Mouse (Mus musculus) G1E-ER4 (cell line): Measurements from ENCODE around the gene Erg. TPM values are rescaled to one million over a fixed set of nuclear protein-coding genes. Genes with fewer than 3 reads are reported as not detected.

Experiments
- GATA1 ChIP-seq: IDR thresholded peaks from one replicate; pipeline ENCODE4 v1.8.0; 2012; ENCODE audit warnings: low read length, inconsistent platforms
- polyA plus RNA-seq: library from polyadenylated mRNA; stranded (reverse); fragments of >175 nt; gene quantifications from 2 replicates; pipeline ENCODE4 v1.2.3, GENCODE M21; 2012

Erg gene
- polyA plus RNA-seq, 1 experiment = 0.81 TPM

DNA sequence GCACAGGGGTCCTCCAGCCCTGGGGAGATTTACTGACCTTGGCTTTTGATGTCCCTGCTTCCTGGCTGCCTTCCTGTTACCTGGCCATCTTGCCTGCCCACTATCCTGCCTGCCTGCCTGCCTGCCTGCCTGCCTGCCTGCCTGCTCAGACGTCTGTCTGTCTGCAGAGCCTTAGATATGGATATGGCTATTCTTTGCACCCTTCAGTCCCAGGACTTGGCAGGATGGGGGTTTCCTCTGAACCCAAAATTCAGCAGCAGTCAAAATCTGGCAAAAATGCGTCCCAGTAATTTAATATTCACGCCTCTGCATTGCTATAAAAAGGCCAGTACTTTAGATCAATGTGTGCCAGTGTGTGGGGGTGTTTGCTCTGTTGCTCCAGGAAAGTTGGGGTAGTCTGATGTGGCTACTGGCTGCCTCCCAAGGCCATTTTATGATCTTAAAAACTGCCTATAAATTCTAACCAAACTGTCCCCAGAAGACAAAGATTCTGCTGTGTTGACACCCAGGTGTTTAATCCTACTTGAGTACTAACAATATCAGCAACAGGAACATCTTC, 172.9 kb downstream of the Erg start:
- TF ChIP-seq GATA1 = no peak

DNA sequence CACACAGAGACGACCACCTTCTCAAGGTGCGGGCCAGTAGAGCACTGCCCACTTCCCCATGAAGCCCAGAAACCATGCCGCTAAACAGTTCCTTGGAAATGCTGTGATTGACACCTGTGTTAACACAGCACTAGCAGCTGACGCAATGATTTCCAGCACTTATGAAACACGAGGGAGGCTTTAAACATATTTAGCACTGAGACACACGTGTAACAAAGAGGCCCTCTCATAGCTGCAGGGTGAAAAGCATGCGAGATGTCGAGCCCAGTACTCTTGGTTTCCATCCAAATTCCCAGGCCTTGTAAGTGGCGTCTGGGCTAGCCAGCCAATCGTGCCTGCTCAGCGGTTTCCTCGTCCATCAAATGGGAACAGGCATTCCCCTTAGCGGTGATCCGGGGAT, 178.3 kb downstream of the Erg start:
- no peak for TF ChIP-seq GATA1

DNA sequence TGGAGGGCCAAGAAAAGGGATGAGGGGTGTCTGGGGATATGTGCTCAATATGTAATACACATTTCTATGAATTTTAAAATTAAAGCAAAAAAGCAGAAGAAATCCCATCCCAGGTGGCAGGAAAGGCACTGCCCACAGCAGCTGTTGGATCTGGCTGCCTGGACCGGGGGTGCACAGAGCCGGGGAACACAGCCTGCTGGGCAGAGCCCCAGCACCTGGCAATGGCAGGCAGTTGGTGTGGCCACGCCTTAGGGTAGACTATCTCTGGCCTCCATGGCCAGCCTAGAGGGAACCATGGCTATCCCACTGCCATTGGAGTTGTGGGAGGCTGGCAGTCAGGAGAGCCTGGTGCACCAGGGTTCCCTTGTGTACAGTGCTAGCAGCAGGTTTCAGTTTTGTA, 180.9 kb downstream of the Erg start:
- TF ChIP-seq GATA1 = no peak

DNA sequence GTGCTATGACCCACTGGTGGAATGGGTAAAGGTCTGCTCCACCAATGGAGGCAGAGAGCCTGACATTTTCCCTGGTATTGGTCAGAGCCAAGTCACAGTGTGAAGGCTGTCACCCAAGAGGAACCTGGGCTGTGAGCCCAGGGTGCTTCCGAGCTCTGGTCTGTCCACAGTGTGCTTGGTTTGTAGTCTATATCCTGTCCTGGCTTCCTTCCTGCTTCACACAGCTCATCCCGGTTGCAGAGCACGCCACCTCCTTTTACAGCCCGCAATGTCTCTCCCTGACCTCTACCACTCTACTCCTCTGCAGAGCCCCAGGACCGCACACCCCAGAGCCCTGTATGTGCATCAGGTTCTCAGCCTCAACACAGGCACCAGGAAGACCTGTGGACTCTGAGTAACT, 182.9 kb downstream of the Erg start:
- TF ChIP-seq GATA1 = no peak

DNA sequence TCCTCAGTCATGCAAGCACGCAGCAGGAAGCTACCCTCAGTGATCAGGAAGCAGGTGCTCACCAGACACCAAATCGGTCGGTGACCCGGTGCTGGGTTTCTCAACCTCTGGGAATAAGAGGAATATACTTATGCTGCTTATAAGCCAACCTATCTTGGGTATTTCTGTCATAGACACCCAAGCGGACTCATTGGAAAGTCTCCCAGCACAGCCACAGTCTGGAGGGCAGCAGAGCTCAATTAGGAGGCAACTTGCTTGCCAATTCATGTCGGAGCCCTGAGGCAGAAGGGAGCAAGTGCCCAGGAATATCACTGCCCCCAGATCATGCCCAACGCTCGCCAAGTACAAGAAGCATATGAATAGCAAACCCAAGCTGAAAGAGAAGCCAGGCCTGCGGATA, 184.5 kb downstream of the Erg start:
- TF ChIP-seq GATA1 = no peak

DNA sequence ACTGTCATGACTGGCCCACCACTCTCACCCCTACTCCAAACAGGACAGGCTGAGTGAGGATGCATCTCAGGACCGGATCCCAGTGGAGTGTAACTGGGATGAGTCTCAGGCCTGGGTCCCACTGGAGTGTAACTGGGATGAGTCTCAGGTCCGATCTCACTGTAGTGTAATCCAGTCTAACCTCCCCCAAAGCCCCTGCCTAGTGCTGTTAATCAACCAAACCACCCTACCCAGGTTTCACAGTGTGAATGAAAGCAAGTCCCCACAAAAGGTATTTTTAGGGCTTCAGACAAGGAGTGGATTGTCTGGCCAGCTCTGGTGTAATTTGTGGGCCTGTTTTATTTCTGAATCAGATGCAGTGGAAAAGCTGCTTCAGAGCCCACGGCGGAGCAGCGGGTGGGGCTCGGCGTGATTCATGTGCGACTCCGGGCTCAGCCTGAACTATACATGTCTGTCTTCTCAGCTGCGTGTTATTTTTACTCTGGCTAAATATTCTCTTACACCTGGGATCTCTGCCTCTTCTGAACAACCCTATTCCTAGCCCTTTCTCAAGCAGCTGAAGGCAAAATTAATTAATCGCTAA, 187.5 kb downstream of the Erg start:
- TF ChIP-seq GATA1 = no peak

DNA sequence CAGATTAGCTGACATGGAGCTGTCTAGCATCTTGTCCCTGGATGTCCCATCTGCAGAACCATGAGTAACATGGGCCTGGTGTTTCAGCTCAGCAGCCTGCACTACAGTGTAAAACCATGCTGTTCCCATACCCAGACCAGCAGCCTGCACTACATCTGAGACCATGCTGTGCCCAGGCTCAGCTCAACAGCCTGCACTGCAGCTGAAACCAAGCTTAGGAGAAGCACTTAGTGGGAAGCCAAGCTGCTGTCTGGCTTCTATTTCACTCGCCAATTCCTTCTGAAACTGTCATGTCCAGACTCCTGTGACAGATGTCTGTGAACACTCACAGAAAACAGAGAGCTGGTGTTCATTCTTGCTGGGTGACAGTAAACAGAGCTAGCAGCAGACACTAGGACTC, 195.6 kb downstream of the Erg start:
- TF ChIP-seq GATA1 = no peak

DNA sequence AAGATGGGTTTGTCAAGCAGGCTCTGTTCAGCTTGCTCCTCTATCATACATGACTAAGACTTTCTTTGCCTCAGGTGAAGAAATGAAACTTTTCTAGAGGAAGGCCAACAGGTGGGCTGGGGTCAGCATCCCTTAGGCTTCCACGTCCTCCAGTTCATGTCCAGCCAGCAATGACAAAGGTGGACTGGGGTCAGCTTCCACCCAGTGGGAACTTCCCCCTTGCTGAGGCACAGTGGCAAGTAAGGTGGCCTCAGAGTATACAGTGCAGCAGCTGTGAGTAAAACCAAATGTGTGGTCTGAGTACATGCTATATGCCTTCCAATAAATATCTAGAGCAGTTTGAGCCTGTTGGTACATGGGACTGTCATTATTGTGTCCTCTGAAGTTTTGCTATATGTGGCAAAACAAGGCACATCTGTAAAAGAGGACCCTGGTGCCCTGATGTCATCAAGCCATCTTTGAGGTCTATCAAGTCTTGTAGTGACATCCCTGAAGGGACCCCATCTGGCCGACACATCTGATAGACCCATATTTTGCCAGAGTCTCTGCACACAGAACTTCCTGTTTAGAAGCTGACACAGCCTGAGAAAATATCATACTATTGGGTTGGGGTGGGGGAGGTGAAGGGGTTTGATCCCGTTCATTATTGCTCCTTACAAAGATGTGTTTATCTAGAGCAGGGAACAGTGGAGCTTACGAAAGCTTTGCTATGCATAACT, 197.4 kb downstream of the Erg start:
- TF ChIP-seq GATA1 = no peak

DNA sequence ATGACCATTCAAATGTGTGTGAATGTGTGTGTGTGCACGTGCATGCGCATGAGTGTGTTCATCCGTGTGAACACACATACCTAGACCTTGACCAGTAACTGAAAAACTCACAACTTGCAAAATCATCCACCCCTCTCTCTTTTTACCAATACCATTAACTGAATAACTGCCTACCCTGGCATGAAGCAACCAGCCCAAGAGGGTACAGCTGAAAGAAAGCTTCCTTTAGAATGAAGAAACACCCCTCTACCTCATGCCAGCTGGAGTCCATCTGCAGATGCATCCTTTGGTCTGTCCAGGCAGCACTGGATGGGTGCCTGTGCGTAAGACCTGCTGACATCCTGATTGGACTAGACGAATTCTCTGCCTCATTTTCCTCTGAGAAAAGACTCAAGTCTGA, 198.1 kb downstream of the Erg start:
- TF ChIP-seq GATA1 = no peak

DNA sequence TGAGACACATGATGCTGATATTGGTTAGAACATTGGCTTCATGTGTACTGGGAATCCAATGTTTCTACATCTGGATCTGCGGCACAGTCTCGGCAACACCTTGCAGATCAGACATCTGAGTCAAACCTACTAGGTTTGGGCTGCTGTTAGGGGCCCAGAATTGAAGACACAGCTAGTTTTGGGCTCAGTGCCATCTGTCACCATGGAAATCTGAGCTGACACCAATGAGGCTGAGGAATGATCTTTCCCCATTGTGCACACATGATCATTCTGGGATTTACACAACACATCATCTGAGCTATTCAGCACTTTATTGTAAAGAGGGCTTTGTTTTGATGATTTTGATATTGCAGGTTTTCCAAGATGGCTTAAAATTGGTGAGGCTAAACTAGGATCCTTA, 199.4 kb downstream of the Erg start:
- TF ChIP-seq GATA1 = no peak

DNA sequence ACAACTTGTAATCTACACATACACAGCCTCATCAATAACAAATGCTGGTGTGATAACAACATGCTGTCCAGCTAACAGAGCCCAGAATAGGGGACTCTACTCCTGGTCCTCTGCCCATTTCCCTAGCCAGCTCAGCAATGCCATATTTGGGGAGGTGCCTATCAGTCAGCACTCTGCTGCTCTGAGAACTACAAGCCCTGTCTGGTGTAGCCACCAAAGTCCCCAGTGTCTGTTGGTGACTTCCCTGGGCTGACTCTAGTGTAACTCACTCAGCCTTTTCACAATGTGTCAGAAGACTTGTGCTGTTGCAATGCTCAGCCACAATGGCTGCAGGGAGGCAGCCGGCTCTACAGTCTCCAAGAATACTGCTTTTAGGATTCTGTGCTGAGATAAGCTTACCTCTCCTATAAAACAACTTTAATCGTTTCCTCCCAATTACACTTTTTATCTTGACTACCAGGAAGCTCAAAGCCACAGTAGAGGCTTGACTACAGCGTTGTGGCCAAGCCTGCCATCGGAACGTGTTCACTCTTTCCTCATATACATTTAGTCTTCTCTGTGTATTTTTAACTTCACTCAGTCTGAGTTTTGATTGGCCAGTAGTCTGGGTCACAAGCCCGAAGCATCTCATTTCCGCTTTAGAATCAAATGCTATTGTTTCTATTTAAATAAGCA, 201.0 kb downstream of the Erg start:
- TF ChIP-seq GATA1 = peak; percentile 68

DNA sequence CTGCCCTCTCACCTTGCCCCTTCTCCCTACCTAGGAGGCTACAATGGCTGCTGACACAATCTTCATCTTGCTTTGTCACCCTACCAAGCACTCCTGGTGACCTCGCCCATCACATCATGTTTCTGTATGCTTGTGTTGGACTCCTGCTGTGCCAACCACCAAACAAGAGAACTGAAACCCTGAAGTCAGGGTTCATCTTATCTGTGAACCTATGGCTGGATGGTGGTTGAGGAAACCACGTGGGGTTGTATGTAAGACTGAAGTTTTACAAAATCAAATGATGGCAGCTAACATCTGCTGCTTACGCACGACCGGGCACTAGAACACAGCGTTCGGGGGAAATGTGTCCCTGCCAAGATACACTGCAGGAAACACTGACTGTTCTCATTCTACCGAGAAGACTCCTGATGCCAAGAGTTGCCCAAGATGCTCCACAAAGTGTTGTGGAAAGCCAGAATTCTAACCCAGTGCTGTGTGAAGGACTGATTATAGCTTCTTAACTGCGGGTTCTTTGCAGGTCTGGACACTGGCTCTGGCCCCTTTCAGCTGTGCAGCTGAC, 201.7 kb downstream of the Erg start:
- no peak for TF ChIP-seq GATA1

DNA sequence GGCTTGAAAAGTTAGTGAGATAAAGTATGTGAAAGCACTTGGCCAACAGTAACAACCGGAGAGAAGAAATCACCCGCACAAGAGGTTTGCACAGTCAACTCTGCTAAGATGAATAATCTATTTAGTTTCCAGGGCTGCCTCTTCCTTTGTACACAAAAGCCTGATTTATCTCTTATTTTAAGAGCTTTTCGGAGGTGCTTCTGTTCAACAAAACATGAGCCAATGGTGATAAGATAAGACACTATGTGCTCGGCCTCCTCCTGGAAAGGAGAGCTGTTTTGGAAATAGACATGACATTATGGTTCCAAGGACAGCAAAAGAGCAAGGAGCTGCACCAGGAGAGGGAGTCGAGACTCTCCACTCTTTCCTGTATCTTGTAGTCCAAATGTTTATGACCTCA, 204.1 kb downstream of the Erg start:
- no peak for TF ChIP-seq GATA1

DNA sequence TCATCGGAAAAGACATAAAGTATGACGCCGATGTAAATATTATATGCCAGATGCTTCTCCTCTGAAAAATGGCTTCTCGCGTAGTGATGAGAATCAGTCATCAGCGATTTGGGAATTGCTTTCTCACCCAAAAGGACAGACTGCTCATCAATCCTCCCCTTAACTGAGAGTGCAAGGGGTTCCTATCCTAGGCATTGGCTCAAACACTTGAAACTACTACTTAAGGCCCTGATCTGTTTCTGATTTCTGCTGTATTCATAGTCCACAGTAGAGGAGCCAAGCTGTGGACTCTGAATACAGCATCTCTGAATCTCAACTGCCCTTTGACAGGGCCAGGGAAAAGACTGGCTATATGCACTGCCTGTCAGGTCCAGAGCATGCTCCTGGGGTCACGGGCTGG, 209.6 kb downstream of the Erg start:
- no peak for TF ChIP-seq GATA1

DNA sequence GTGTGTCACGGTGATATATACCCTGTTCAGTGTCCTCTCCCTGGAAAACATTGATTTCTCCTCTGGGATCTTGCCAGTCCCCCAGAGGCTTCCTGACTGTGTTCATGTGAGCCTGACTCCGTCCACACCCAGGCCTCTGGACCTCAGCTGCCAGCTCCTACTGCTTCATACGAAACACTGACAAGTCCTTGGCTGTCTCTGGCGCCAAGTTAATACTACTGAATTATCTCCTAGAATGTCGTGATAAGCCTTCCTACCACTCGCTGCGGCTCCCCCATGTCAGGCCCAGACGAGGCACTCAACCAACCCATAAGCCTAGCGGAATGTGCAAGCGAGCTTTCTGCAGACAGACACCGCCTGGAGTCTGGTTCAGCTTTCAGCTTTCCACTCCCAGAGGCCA, 210.0 kb downstream of the Erg start:
- TF ChIP-seq GATA1 = no peak

DNA sequence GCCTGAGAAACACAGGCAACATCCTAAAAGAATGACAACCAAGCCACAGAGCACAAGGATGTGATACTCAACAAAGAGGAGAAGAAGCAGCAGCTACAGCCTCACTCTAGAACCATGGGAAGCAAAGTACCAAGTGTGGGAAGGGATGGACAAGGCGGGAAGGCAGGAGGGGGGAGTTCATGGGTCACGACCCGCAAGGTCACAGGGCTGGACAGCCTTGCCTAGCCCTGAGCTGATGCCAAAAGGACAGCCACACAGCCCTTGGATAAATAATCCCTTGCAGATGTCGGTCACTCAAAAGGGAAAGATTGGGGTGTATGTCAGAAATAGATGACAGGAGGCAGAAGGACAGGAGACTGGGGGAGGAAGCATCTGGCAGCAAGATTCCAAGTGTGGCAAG, 211.7 kb downstream of the Erg start:
- TF ChIP-seq GATA1 = no peak

DNA sequence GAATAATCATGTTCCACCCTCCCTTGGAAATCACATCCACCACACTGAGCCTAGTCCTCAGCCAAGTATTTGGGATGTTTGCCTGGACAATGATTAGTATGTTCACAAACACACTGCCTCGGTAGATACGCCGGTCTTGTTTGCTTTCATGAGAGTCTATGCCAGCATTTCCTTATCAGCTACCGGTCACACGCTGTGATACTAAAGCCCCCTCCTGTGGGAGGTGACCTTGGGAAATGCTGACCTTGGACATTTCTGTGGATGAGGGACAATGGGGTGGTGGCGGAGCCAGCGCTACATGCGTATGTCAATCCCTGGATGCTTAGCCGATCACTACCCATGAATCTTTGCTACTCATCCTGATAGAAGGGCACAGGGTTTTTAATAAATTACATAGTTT, 213.4 kb downstream of the Erg start:
- no peak for TF ChIP-seq GATA1

DNA sequence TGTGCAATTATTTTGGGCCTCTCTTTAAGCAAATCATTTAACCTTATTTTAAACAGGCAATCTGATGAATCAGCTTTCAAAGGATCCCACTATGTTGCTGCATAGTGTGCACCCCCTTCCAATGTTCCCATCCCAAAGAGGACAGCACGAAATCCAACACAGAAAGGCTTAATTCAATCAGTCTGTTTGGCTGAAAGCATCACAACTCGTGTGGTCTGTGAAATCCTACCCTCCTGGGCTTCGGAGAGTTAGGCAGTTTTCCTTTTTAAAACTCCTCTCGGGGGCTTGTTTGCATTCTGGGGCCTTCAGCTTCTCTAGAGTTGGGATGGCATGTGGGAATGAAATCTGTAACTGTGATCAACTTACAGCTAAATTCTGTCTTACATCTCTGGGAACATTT, 214.7 kb downstream of the Erg start:
- TF ChIP-seq GATA1 = no peak
